Mouse (Mus musculus): ENCODE measurements around the gene Sema3g.

GRCm38 (mm10) chr14:31209133-31209557 lies 8.5 kb upstream of the Sema3g start:
- TF ChIP-seq EP300 (IDR thresholded peaks at IDR 0.05; ENCODE audit: low read depth), result no peak
- no peak for TF ChIP-seq CTCF (IDR thresholded peaks at IDR 0.05; ENCODE audit: low read depth)
